Mouse (Mus musculus) embryonic facial prominence, embryonic 15.5 days (tissue): ENCODE results near the gene Ift74. TPM values are rescaled to one million over a fixed set of nuclear protein-coding genes. Genes with fewer than 3 reads are reported as not detected.

Source experiments
- microRNA counts: library from miRNA; unstranded; fragments of <30 nt; microRNA quantifications from one replicate; lab custom pipeline; 2016
- microRNA-seq: library from miRNA; unstranded; fragments of <30 nt; microRNA quantifications from one replicate; pipeline ENCODE4, GENCODE M21; 2016; ENCODE audit warnings: borderline number of aligned reads
- polyA plus RNA-seq: library from polyadenylated mRNA; unstranded; fragments of >200 nt; fragmentation: Nextera tagmentation; extraction: Ambion mirVana; gene quantifications from 2 replicates; pipeline ENCODE4 v1.2.1, GENCODE M21; 2015

Gene Ift74
- polyA plus RNA-seq, 1 experiment from 2014 or later: 37.8 TPM

MicroRNAs within 50 kb of the gene (microRNA counts, 519-probe panel; counts per million panel counts)
- microRNA mmu-miR-872 (lab: Ali Mortazavi, UCI): 2,881 counts per million, percentile 68 among the panel's probes with 10 or more counts

Small RNAs within 50 kb of the gene (microRNA-seq; reads per million reads assigned to microRNA genes)
- 2,517 reads per million, percentile 84 among the genes with 10 or more reads in this experiment for gene Mir872

Other genes starting within 250 kb of the Ift74 start
- 0.58 TPM in 1 of 2 replicates, not detected in the other for gene Gm10306, start 57.9 kb upstream of the Ift74 start, polyA plus RNA-seq
- 17.0 and 18.3 TPM in 2 replicates for gene Caap1, start 57.7 kb upstream of the Ift74 start, polyA plus RNA-seq
- gene Plaa, start 11.2 kb upstream of the Ift74 start, polyA plus RNA-seq: 55.0 and 59.5 TPM in 2 replicates
- 0.79 and 0.81 TPM in 2 replicates for gene Lrrc19, start 35.7 kb downstream of the Ift74 start, polyA plus RNA-seq
- gene Tek, start 124.8 kb downstream of the Ift74 start, polyA plus RNA-seq: 13.1 and 14.8 TPM in 2 replicates